Mouse (Mus musculus) small intestine, adult 2 months (tissue): ENCODE measurements around the gene Ccne1. TPM values are rescaled to one million over a fixed set of nuclear protein-coding genes. Genes with fewer than 3 reads are reported as not detected.

ENCODE experiments used
- H3K27ac ChIP-seq: fragments of 200-500 bp; 2 replicates; pipeline ENCODE4 v1.5.1; 2012; ENCODE audit warnings: low read depth, low read length, control low read depth, inconsistent platforms; ENCODE audit not compliant: insufficient read depth
- H3K27me3 ChIP-seq: fragments of 200-500 bp; 2 replicates; pipeline ENCODE4 v1.6.1; 2012; ENCODE audit warnings: mild to moderate bottlenecking, moderate library complexity, low read length, inconsistent platforms; ENCODE audit not compliant: control insufficient read depth, insufficient read depth
- H3K36me3 ChIP-seq: fragments of 200-500 bp; 2 replicates; pipeline ENCODE4 v1.6.1; 2012; ENCODE audit warnings: mild to moderate bottlenecking, low read length, control low read depth, inconsistent platforms; ENCODE audit not compliant: control insufficient read depth, insufficient read depth
- H3K4me1 ChIP-seq: fragments of 200-500 bp; 2 replicates; pipeline ENCODE4 v1.6.1; 2012; ENCODE audit warnings: low read length, inconsistent platforms, mixed read lengths; ENCODE audit not compliant: control insufficient read depth, insufficient read depth, insufficient read length
- H3K4me3 ChIP-seq: fragments of 200-500 bp; 2 replicates; pipeline ENCODE4 v1.5.1; 2012; ENCODE audit warnings: low read depth, mild to moderate bottlenecking, control low read depth, inconsistent platforms, low read length, moderate library complexity
- CTCF ChIP-seq: fragments of 200-500 bp; IDR thresholded peaks from 2 replicates; pipeline ENCODE4 v1.5.1; 2012; ENCODE audit warnings: low read depth, mild to moderate bottlenecking, control low read depth, inconsistent platforms, low read length, moderate library complexity, mixed read lengths; ENCODE audit not compliant: insufficient replicate concordance, insufficient read length; ENCODE audit errors: extremely low read depth
- POLR2A ChIP-seq: fragments of 200-500 bp; IDR thresholded peaks from 2 replicates; pipeline ENCODE4 v1.6.1; 2012; ENCODE audit warnings: low read depth, mild to moderate bottlenecking, control low read depth, inconsistent platforms, low read length, moderate library complexity
- WGBS: fragments of 180-500 bp; shearing (Covaris S2); methylation state at CpG from one replicate; pipeline ENCODE4 v1.1.7; 2018; 5-methylcytosine and 5-hydroxymethylcytosine counted together
- polyA plus RNA-seq: library from polyadenylated mRNA; depleted of rRNA; stranded (reverse); fragments of >200 nt; gene quantifications from 2 replicates; pipeline ENCODE4 v1.2.3, GENCODE M21; 2012

The Ccne1 gene
- polyA plus RNA-seq, 1 experiment = 5.0 TPM

- no peak for TF ChIP-seq POLR2A
- TF ChIP-seq CTCF = peak; percentile 11; the same call in 1 of the 2 replicates
- H3K4me1 ChIP-seq = no peaks in the 10 kb centered on the region
- peaks cover 2% of the 10 kb centered on the region; the same call in 1 of the 2 replicates for H3K27me3 ChIP-seq
- WGBS = 5% methylated on average over 1 of the region's 1 CpGs
- H3K36me3 ChIP-seq = no peaks in the 10 kb centered on the region
- no peak overlapping the region for H3K4me3 ChIP-seq
- H3K27ac ChIP-seq = no peak overlapping the region
Measured at GRCm38 (mm10) chr7:38118594-38118993, 11.3 kb upstream of the Ccne1 start.

GRCm38 (mm10) chr7:38112451-38112850 lies 5.1 kb upstream of the Ccne1 start:
- Histone ChIP-seq H3K27ac (no peak overlapping the region), H3K4me1 (peaks cover 5% of the 10 kb centered on the region; the same call in 1 of the 2 replicates), H3K4me3 (no peak overlapping the region), H3K27me3 (peaks cover 2% of the 10 kb centered on the region; the same call in 1 of the 2 replicates), H3K36me3 (no peaks in the 10 kb centered on the region)
- TF ChIP-seq POLR2A (no peak), CTCF (no peak)
- 89% methylated on average over 9 of the region's 9 CpGs for WGBS

GRCm38 (mm10) chr7:38111996-38112395 lies 4.7 kb upstream of the Ccne1 start:
- Histone ChIP-seq H3K27ac (no peak overlapping the region), H3K27me3 (peaks cover 2% of the 10 kb centered on the region; the same call in 1 of the 2 replicates), H3K4me1 (peaks cover 5% of the 10 kb centered on the region; the same call in 1 of the 2 replicates), H3K36me3 (no peaks in the 10 kb centered on the region), H3K4me3 (no peak overlapping the region)
- TF ChIP-seq CTCF = no peak
- TF ChIP-seq POLR2A = no peak
- WGBS = 58% methylated on average over 3 of the region's 3 CpGs

- peak overlapping the region; percentile 83 for H3K4me3 ChIP-seq
- TF ChIP-seq POLR2A (no peak), CTCF (no peak)
- WGBS = 43% methylated on average over 10 of the region's 10 CpGs
- H3K27me3 ChIP-seq = no peaks in the 10 kb centered on the region
- no peaks in the 10 kb centered on the region for H3K36me3 ChIP-seq
- 0 out of 2 replicates have a peak overlapping the region, but pooled peaks have one; percentile 6 for H3K27ac ChIP-seq
- peaks cover 10% of the 10 kb centered on the region for H3K4me1 ChIP-seq
Measured at GRCm38 (mm10) chr7:38108260-38108632, 912 bp upstream of the Ccne1 start.

GRCm38 (mm10) chr7:38106711-38107311 lies 523 bp downstream of the Ccne1 start:
- Histone ChIP-seq H3K4me1 (peaks cover 10% of the 10 kb centered on the region), H3K27ac (no peak overlapping the region), H3K4me3 (peak overlapping the region; percentile 89), H3K27me3 (no peaks in the 10 kb centered on the region), H3K36me3 (no peaks in the 10 kb centered on the region)
- TF ChIP-seq POLR2A = no peak
- no peak for TF ChIP-seq CTCF
- 1% methylated on average over 46 of the region's 47 CpGs for WGBS

- H3K4me1 ChIP-seq = peaks cover 10% of the 10 kb centered on the region
- H3K36me3 ChIP-seq = peaks cover 3% of the 10 kb centered on the region; the same call in 1 of the 2 replicates
- no peak overlapping the region for H3K27ac ChIP-seq
- 98% methylated on average over 3 of the region's 3 CpGs for WGBS
- no peak for TF ChIP-seq POLR2A
- no peak for TF ChIP-seq CTCF
- H3K27me3 ChIP-seq = no peaks in the 10 kb centered on the region
- no peak overlapping the region for H3K4me3 ChIP-seq
Measured at GRCm38 (mm10) chr7:38105379-38105778, 2.0 kb downstream of the Ccne1 start.

GRCm38 (mm10) chr7:38104097-38104496 lies 3.2 kb downstream of the Ccne1 start:
- H3K36me3 ChIP-seq = peaks cover 9% of the 10 kb centered on the region; the same call in 1 of the 2 replicates
- H3K4me3 ChIP-seq = no peak overlapping the region
- H3K4me1 ChIP-seq = peaks cover 10% of the 10 kb centered on the region
- H3K27me3 ChIP-seq = no peaks in the 10 kb centered on the region
- H3K27ac ChIP-seq = 0 out of 2 replicates have a peak overlapping the region, but pooled peaks have one; percentile 1
- TF ChIP-seq POLR2A (no peak), CTCF (no peak)
- 93% methylated on average over 5 of the region's 5 CpGs for WGBS
